Mouse (Mus musculus): Measurements from ENCODE around the gene Stx8. TPM values are rescaled to one million over a fixed set of nuclear protein-coding genes. Genes with fewer than 3 reads are reported as not detected.

Gene Stx8
- polyA plus RNA-seq, 1 experiment = 13.0 TPM

DNA sequence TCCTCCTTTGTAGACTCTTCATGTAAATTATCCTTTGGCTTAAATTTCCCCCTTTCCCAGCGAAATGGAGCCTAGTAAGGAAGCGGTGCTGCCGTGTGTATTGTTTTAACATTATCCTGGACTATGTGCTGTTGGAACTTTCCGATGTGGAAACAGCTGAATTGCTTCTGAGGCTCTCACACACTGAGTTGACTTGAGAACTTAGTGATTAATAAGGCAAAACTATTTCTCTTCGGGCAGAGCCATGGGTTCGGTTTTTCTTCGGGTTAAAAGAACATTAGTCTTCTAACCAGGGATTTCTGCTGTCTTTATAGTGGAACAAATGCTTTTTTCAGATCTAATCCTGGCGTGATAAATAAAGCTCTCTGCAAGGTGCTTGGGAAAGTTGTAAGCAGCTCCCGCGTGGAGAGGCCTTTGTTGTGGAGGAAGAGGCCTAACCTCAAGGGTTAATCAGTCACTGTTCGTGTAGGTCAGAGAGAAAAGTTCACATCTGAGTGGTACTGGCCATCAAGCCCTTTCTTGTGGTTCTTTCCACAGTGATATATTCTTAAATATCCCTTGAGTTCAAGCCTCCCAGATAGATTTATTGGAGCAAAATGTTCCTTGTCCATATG, 106.7 kb downstream of the Stx8 start:
- no peaks in the 10 kb centered on the region for H3K4me1 ChIP-seq (ENCODE audit: control insufficient read depth, insufficient read depth, low read length)
- 75% methylated on average over 11 of the region's 11 CpGs for WGBS
- H3K4me3 ChIP-seq (replicated peaks; ENCODE audit: control insufficient read depth, low read depth, low read length) = no peak overlapping the region
- H3K27ac ChIP-seq (ENCODE audit: control insufficient read depth, insufficient read depth, low read depth, low read length, poor library complexity) = no peak overlapping the region
- TF ChIP-seq CTCF (IDR thresholded peaks at IDR 0.05; ENCODE audit: control insufficient read depth, insufficient read depth, low read length) = no peak
- no peak for TF ChIP-seq POLR2A (IDR thresholded peaks at IDR 0.05; ENCODE audit: borderline replicate concordance, control insufficient read depth, low read depth, low read length)

DNA sequence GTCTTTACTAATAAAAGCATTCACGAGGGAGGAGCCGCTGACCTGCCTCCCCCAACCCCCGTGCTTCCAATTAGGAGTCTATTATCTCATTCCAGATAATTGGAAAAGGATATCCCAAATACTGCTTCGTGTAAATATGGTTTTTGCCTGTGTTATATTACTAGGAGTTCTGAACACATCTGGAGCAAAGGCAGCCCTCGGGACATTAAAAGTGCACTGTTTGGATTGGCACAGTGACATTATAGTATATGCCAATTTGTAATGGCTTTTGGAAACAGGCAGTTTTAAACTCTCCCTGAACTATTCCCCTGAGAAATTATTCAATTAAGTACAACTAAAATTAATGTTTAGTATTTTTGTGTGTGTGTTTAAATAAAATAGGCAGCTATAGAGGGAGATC, 108.7 kb downstream of the Stx8 start:
- no peaks in the 10 kb centered on the region for H3K4me1 ChIP-seq (ENCODE audit: control insufficient read depth, insufficient read depth, low read length)
- H3K4me3 ChIP-seq (replicated peaks; ENCODE audit: control insufficient read depth, low read depth, low read length) = no peak overlapping the region
- no peak overlapping the region for H3K27ac ChIP-seq (ENCODE audit: control insufficient read depth, insufficient read depth, low read depth, low read length, poor library complexity)
- TF ChIP-seq CTCF (IDR thresholded peaks at IDR 0.05; ENCODE audit: control insufficient read depth, insufficient read depth, low read length) = no peak
- WGBS = 75% methylated on average over 5 of the region's 5 CpGs

DNA sequence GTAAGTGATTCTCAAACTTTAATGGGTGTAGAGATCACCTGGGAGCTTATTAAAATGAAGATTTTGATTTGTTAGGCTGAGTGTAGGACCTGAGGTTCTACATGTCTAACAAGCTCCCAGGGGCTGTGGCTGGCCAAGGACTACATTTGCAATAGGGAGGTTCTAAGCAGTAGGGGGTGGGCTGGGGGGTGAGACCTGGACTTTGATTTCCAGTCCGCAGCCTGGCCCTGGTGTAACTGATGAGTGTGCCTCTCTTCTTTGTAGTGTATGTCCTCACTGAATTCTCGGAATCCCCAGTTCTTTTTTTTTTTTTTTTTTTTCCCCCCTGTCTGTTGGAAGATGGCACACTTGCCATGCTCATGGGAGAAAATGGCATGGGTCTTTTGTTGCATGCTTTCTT, 109.3 kb downstream of the Stx8 start:
- H3K27ac ChIP-seq (ENCODE audit: control insufficient read depth, insufficient read depth, low read depth, low read length, poor library complexity) = no peak overlapping the region
- WGBS = 88% methylated on average over 2 of the region's 2 CpGs
- H3K4me3 ChIP-seq (replicated peaks; ENCODE audit: control insufficient read depth, low read depth, low read length) = no peak overlapping the region
- TF ChIP-seq POLR2A (IDR thresholded peaks at IDR 0.05; ENCODE audit: borderline replicate concordance, control insufficient read depth, low read depth, low read length) (no peak), CTCF (IDR thresholded peaks at IDR 0.05; ENCODE audit: control insufficient read depth, insufficient read depth, low read length) (no peak)
- no peaks in the 10 kb centered on the region for H3K4me1 ChIP-seq (ENCODE audit: control insufficient read depth, insufficient read depth, low read length)

GRCm38 (mm10) chr11:68079756-68080155, 113.8 kb downstream of the Stx8 start:
- 88% methylated on average over 2 of the region's 2 CpGs for WGBS
- Histone ChIP-seq H3K27ac (ENCODE audit: control insufficient read depth, insufficient read depth, low read depth, low read length, poor library complexity) (no peak overlapping the region), H3K4me1 (ENCODE audit: control insufficient read depth, insufficient read depth, low read length) (no peaks in the 10 kb centered on the region; the same call in 1 of the 2 replicates), H3K4me3 (replicated peaks; ENCODE audit: control insufficient read depth, low read depth, low read length) (no peak overlapping the region)
- no peak for TF ChIP-seq CTCF (IDR thresholded peaks at IDR 0.05; ENCODE audit: control insufficient read depth, insufficient read depth, low read length)
- no peak for TF ChIP-seq POLR2A (IDR thresholded peaks at IDR 0.05; ENCODE audit: borderline replicate concordance, control insufficient read depth, low read depth, low read length)

- TF ChIP-seq POLR2A (IDR thresholded peaks at IDR 0.05; ENCODE audit: borderline replicate concordance, control insufficient read depth, low read depth, low read length) = no peak
- TF ChIP-seq CTCF (IDR thresholded peaks at IDR 0.05; ENCODE audit: control insufficient read depth, insufficient read depth, low read length) = no peak
- WGBS = 73% methylated on average over 2 of the region's 2 CpGs
- H3K4me3 ChIP-seq (replicated peaks; ENCODE audit: control insufficient read depth, low read depth, low read length) = no peak overlapping the region
- no peak overlapping the region for H3K27ac ChIP-seq (ENCODE audit: control insufficient read depth, insufficient read depth, low read depth, low read length, poor library complexity)
- H3K4me1 ChIP-seq (ENCODE audit: control insufficient read depth, insufficient read depth, low read length) = no peaks in the 10 kb centered on the region; the same call in 1 of the 2 replicates
These were observed 115.0 kb downstream of the Stx8 start for GRCm38 (mm10) chr11:68080999-68081398.

DNA sequence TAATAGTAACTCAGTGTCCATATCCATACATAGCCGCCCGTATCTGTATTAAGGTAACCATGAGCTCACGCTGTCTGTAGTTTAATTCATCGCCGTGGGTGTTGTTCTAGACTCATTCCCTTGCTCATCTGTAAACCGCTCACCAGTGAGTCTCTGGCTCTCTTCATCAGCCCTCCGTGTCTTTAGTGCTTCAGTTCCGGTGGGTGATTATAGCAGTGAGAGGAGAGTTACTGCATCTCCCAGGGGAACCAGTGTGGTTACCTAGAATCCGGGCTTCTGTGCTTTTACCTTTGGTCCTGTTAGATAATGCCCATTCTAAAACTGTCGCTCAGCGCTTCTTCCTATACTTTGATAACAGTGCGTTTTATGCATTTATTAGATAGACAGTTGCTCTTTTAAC, 116.8 kb downstream of the Stx8 start:
- Histone ChIP-seq H3K4me3 (replicated peaks; ENCODE audit: control insufficient read depth, low read depth, low read length) (no peak overlapping the region), H3K4me1 (ENCODE audit: control insufficient read depth, insufficient read depth, low read length) (no peaks in the 10 kb centered on the region; the same call in 1 of the 2 replicates), H3K27ac (ENCODE audit: control insufficient read depth, insufficient read depth, low read depth, low read length, poor library complexity) (no peak overlapping the region)
- no peak for TF ChIP-seq POLR2A (IDR thresholded peaks at IDR 0.05; ENCODE audit: borderline replicate concordance, control insufficient read depth, low read depth, low read length)
- TF ChIP-seq CTCF (IDR thresholded peaks at IDR 0.05; ENCODE audit: control insufficient read depth, insufficient read depth, low read length) = no peak
- WGBS = 71% methylated on average over 12 of the region's 12 CpGs

GRCm38 (mm10) chr11:68083562-68083961, 117.6 kb downstream of the Stx8 start:
- H3K4me1 ChIP-seq (ENCODE audit: control insufficient read depth, insufficient read depth, low read length) = no peaks in the 10 kb centered on the region; the same call in 1 of the 2 replicates
- no peak overlapping the region for H3K4me3 ChIP-seq (replicated peaks; ENCODE audit: control insufficient read depth, low read depth, low read length)
- 76% methylated on average over 6 of the region's 6 CpGs for WGBS
- TF ChIP-seq CTCF (IDR thresholded peaks at IDR 0.05; ENCODE audit: control insufficient read depth, insufficient read depth, low read length) = no peak
- TF ChIP-seq POLR2A (IDR thresholded peaks at IDR 0.05; ENCODE audit: borderline replicate concordance, control insufficient read depth, low read depth, low read length) = no peak
- H3K27ac ChIP-seq (ENCODE audit: control insufficient read depth, insufficient read depth, low read depth, low read length, poor library complexity) = no peak overlapping the region

DNA sequence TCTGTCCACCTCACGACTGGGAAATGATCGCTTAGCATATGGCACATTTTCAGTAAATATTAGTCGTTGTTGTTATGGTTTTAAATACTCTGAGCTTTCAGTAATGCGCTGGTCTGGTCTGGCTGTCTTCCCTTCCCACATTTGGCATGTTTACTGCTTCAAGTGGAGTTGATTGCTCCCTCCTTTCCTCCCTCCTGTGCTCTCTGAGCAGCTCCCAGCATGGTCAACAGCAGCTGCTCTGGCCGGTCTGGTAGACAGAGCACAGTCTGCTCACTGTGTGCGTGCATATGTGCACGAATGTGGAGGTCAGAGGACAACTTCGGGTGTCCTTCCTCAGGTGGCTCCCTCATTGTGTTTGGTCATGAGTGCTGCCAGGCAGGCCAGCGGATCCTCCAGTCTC, 120.2 kb downstream of the Stx8 start:
- H3K4me1 ChIP-seq (ENCODE audit: control insufficient read depth, insufficient read depth, low read length) = no peaks in the 10 kb centered on the region
- TF ChIP-seq CTCF (IDR thresholded peaks at IDR 0.05; ENCODE audit: control insufficient read depth, insufficient read depth, low read length) (no peak), POLR2A (IDR thresholded peaks at IDR 0.05; ENCODE audit: borderline replicate concordance, control insufficient read depth, low read depth, low read length) (no peak)
- 89% methylated on average over 9 of the region's 9 CpGs for WGBS
- no peak overlapping the region for H3K4me3 ChIP-seq (replicated peaks; ENCODE audit: control insufficient read depth, low read depth, low read length)
- no peak overlapping the region for H3K27ac ChIP-seq (ENCODE audit: control insufficient read depth, insufficient read depth, low read depth, low read length, poor library complexity)

GRCm38 (mm10) chr11:68089426-68089825, 123.4 kb downstream of the Stx8 start:
- no peak overlapping the region for H3K4me3 ChIP-seq (replicated peaks; ENCODE audit: control insufficient read depth, low read depth, low read length)
- 86% methylated on average over 9 of the region's 9 CpGs for WGBS
- no peaks in the 10 kb centered on the region for H3K4me1 ChIP-seq (ENCODE audit: control insufficient read depth, insufficient read depth, low read length)
- TF ChIP-seq CTCF (IDR thresholded peaks at IDR 0.05; ENCODE audit: control insufficient read depth, insufficient read depth, low read length) (no peak), POLR2A (IDR thresholded peaks at IDR 0.05; ENCODE audit: borderline replicate concordance, control insufficient read depth, low read depth, low read length) (no peak)
- H3K27ac ChIP-seq (ENCODE audit: control insufficient read depth, insufficient read depth, low read depth, low read length, poor library complexity) = no peak overlapping the region

All from bone marrow, adult 2 months (tissue).